Mouse (Mus musculus): ENCODE data around the gene Hmgb4.

Hmgb4 gene

GRCm38 (mm10) chr4:128260907-128261560 is at the start of gene Hmgb4:
TSS of gene Hmgb4 (minus strand) at chr4:128260957.
- no peak for DNase-seq (ENCODE audit: low spot score)

- no peak for DNase-seq (ENCODE audit: low spot score)
Observed at GRCm38 (mm10) chr4:128306011-128306410, 45.3 kb upstream of the Hmgb4 start.

GRCm38 (mm10) chr4:128304049-128304448 is 43.3 kb upstream of the Hmgb4 start:
- DNase-seq (ENCODE audit: low spot score): no peak

GRCm38 (mm10) chr4:128288095-128288494 is 27.3 kb upstream of the Hmgb4 start:
- DNase-seq (ENCODE audit: low spot score): no peak

GRCm38 (mm10) chr4:128285009-128285408 is 24.3 kb upstream of the Hmgb4 start:
- DNase-seq (ENCODE audit: low spot score): no peak

GRCm38 (mm10) chr4:128275586-128275985 is 14.8 kb upstream of the Hmgb4 start:
- no peak for DNase-seq (ENCODE audit: low spot score)

- DNase-seq (ENCODE audit: low spot score): no peak
Observed at GRCm38 (mm10) chr4:128275116-128275515, 14.4 kb upstream of the Hmgb4 start.

GRCm38 (mm10) chr4:128273146-128273545 is 12.4 kb upstream of the Hmgb4 start:
- no peak for DNase-seq (ENCODE audit: low spot score)

- no peak for DNase-seq (ENCODE audit: low spot score)
Observed at GRCm38 (mm10) chr4:128272501-128272900, 11.7 kb upstream of the Hmgb4 start.

- DNase-seq (ENCODE audit: low spot score): peak; percentile 48
Observed at GRCm38 (mm10) chr4:128270931-128271330, 10.2 kb upstream of the Hmgb4 start.

- DNase-seq (ENCODE audit: low spot score): no peak
Observed at GRCm38 (mm10) chr4:128270177-128270576, 9.4 kb upstream of the Hmgb4 start.

GRCm38 (mm10) chr4:128269261-128269875 is 8.6 kb upstream of the Hmgb4 start:
- DNase-seq (ENCODE audit: low spot score): no peak

- DNase-seq (ENCODE audit: low spot score): no peak
Observed at GRCm38 (mm10) chr4:128265341-128265740, 4.6 kb upstream of the Hmgb4 start.

GRCm38 (mm10) chr4:128264491-128264890 is 3.7 kb upstream of the Hmgb4 start:
- no peak for DNase-seq (ENCODE audit: low spot score)

- DNase-seq (ENCODE audit: low spot score): no peak
Observed at GRCm38 (mm10) chr4:128259211-128259610, 1.5 kb downstream of the Hmgb4 start.

- DNase-seq (ENCODE audit: low spot score): peak; percentile 78
Observed at GRCm38 (mm10) chr4:128248676-128249075, 12.1 kb downstream of the Hmgb4 start.

- DNase-seq (ENCODE audit: low spot score): no peak
Observed at GRCm38 (mm10) chr4:128245201-128245600, 15.6 kb downstream of the Hmgb4 start.

GRCm38 (mm10) chr4:128241854-128242356 is 18.9 kb downstream of the Hmgb4 start:
- DNase-seq (ENCODE audit: low spot score): no peak

- no peak for DNase-seq (ENCODE audit: low spot score)
Observed at GRCm38 (mm10) chr4:128241075-128241853, 19.5 kb downstream of the Hmgb4 start.

- no peak for DNase-seq (ENCODE audit: low spot score)
Observed at GRCm38 (mm10) chr4:128239113-128239512, 21.6 kb downstream of the Hmgb4 start.

GRCm38 (mm10) chr4:128233458-128233857 is 27.3 kb downstream of the Hmgb4 start:
- no peak for DNase-seq (ENCODE audit: low spot score)

GRCm38 (mm10) chr4:128227377-128228316 is 33.1 kb downstream of the Hmgb4 start:
- DNase-seq (ENCODE audit: low spot score): no peak

Measured in testis, postnatal 10 days (tissue).